Mouse (Mus musculus) small intestine, adult 2 months (tissue): ENCODE data around the gene Tubg1.

Experiments
- CTCF ChIP-seq: fragments of 200-500 bp; IDR thresholded peaks from 2 replicates; pipeline ENCODE4 v1.5.1; 2012; ENCODE audit warnings: low read depth, mild to moderate bottlenecking, control low read depth, inconsistent platforms, low read length, moderate library complexity, mixed read lengths; ENCODE audit not compliant: insufficient replicate concordance, insufficient read length; ENCODE audit errors: extremely low read depth
- POLR2A ChIP-seq: fragments of 200-500 bp; IDR thresholded peaks from 2 replicates; pipeline ENCODE4 v1.6.1; 2012; ENCODE audit warnings: low read depth, mild to moderate bottlenecking, control low read depth, inconsistent platforms, low read length, moderate library complexity

DNA sequence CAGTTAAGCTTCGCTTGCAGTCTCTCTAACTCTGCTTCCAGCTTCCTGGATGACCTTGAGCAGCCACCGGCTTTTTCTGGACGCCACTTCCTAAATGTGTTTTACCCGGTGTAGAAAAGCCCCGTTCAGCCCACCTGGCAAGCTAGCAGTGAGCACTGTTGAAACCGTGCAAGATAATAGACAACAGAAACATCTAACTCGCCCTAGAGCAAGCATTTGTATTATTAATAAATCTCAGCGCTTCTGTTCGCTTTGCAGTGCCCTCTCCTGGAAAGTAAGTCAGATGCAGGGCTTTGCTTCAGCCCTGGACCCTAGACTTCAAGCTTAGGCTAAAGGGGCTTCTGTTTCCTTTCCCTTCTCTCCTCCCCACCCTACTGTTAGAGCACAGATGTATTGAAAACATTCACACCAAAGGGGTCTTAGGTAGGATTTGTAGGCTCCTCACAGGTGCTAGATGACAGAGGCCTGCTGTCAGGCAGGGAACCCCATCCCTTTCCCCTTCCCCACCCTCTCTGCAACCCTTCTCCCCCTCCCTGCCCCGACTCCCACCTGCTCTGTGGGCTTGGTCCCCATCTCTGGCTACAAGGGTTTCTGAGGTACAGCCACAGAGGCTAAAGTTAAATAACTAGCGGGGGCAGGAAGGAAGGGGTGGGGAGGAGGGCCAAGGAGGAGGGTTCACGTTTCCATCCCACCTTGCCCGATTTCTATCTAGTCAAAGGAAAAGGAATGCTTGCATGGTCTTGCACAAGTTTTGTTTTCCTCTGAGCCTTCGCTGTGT is 55.3 kb downstream of the Tubg1 start, which contains the start of gene Ccr10:
- TF ChIP-seq POLR2A (no peak), CTCF (no peak)
